Mouse (Mus musculus): ENCODE data around the gene Tnfsf11.

Gene Tnfsf11

DNA sequence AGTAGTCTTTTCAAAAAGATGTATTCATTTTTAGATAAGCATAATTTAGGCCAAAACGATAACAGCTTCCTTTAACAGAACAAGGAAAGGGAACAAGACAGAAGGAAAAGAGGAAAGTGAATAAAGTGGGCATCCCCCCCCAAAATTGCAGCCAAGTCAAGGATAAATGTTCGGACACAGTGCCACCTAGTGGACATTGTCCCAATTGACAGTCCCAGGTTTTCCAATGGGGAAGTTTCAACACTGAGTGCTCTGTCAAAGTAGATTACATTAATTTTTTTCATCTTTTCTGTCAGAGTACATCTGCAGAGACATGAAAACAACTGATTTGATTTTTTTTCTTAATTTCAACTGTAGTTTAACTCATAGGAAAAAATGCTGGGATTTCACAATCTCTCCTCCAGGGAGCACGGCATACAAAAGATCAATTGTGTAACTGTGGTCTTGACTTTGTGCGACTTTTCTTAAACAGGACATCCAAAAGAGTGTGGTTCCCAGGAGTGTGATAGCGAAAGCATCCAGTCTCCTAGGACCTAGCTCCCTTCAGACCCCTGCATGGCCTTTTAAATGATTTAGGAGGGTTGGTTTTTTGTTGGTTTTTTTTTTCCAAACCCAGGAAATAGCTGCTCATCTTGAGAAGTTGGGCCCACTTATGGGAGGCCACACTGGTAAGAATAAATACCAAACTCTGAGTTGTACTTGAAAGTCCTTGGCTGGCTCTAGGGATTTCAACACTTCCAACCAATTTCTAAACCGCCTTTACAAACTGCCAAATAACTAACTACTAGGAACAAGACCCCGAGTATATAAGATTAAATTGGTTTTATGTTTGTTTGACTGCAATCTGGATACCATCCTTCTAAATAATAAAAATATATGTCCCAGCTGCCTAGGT is 19.7 kb downstream of the Tnfsf11 start:
- peak; percentile 91 for DNase-seq (ENCODE audit: low read depth)

GRCm38 (mm10) chr14:78286011-78286548 is 21.8 kb downstream of the Tnfsf11 start:
- no peak for DNase-seq (ENCODE audit: low read depth)

GRCm38 (mm10) chr14:78282490-78282889 is 25.4 kb downstream of the Tnfsf11 start:
- peak; percentile 39 for DNase-seq (ENCODE audit: low read depth)

- no peak for DNase-seq (ENCODE audit: low read depth)
Observed at GRCm38 (mm10) chr14:78276395-78276930, 31.4 kb downstream of the Tnfsf11 start.

GRCm38 (mm10) chr14:78274851-78275250 is 33.0 kb downstream of the Tnfsf11 start:
- no peak for DNase-seq (ENCODE audit: low read depth)

GRCm38 (mm10) chr14:78274146-78274545 is 33.7 kb downstream of the Tnfsf11 start:
- no peak for DNase-seq (ENCODE audit: low read depth)

DNA sequence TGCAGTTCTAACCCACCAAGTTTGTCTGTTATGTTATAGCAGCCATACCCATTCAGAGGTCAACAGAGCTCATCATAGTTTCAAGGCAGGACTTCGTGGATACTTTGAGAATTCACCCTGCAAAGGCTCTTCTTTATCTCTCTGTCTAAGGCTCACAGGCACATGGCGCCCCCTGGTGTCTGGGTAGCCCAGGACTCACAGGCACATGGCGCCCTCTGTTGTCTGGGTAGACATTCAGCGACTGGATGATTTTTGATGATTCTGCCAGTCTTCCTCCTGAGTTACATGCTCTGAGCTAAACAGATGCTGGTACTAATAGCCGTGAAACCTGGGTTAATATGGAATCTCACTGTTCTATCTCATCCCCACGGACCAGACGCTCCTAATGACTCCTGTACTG is 34.3 kb downstream of the Tnfsf11 start:
- peak; percentile 65 for DNase-seq (ENCODE audit: low read depth)

- DNase-seq (ENCODE audit: low read depth): no peak
Observed at GRCm38 (mm10) chr14:78264876-78265275, 43.0 kb downstream of the Tnfsf11 start.

DNA sequence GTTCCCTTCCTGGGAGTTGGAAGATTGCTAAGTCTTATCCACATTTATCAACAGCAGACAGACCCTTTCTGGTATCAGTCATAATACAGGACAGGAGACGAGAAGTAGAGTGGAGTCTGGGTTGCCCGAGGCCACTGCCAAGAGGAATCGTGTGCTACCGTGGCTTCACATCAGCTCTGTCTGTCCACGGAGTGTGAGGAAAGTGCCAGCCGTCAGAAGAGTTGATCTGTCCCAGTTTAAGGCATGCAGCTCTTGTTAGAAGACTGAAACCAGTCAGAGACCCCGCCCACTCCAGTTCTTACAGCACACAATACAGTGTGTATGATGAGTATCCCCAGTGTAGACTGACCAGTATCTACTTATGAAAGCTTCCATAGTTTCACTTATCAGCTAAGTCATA is 45.2 kb downstream of the Tnfsf11 start:
- DNase-seq (ENCODE audit: low read depth): no peak

DNA sequence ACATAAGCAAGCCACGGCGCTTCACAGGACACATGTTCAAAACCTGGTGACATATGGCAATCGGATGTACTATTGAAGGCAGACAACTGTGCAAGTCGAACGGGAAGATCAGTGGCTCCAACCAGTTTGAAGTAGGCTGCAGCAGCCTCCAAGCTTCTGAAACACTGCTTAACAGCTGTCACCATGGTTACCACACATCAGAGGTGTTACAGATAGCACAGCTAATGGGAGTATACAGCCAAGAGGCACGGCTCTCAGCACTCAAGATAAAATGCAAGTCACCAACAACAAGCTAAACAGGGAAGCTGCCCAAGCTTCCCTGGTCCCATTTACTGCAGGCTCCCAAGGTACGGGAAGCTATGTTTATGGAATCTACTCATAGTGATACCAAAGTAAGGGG is 46.6 kb downstream of the Tnfsf11 start:
- no peak for DNase-seq (ENCODE audit: low read depth)

DNA sequence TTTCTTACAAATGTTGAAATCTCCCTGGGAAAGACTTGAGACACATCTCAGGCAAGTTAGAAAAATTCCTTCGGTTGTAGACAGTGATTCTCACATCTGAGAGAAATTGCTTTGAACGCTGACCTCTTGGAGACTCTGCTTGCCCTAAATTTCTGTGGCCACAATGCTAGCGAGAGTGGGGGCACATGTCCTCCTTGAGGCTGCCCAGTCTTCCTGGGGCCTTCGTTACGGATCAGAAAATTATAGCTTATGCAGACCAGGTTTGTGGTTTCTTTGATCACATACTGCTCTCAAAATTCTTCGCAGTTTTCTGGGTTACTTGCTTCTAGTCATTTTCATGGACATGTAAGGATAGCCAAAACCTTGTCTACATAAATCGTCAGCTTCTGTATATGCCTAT is 53.8 kb downstream of the Tnfsf11 start:
- no peak for DNase-seq (ENCODE audit: low read depth)

GRCm38 (mm10) chr14:78246601-78247000 is 61.2 kb downstream of the Tnfsf11 start:
- no peak for DNase-seq (ENCODE audit: low read depth)

GRCm38 (mm10) chr14:78244811-78245210 is 63.0 kb downstream of the Tnfsf11 start:
- peak; percentile 81 for DNase-seq (ENCODE audit: low read depth)

DNA sequence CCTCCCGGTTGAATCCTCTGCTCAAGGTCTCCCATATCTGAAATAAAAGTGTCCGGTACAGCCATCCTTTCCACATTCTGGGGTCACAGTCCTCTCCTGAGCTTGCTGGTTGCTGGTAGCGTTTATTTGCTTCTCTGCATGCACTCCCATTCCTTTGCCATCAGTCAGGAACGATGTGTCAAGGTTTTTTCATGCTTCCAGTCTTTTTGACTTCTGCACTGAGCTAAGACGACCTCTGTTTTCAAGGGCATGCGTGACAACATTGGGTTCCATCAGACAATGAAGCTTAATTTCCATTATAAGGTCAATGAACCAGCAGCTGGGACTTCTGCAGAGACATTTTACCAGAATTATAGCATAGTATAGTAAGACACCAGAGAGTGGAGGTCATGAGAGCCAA is 68.5 kb downstream of the Tnfsf11 start:
- DNase-seq (ENCODE audit: low read depth): no peak

DNA sequence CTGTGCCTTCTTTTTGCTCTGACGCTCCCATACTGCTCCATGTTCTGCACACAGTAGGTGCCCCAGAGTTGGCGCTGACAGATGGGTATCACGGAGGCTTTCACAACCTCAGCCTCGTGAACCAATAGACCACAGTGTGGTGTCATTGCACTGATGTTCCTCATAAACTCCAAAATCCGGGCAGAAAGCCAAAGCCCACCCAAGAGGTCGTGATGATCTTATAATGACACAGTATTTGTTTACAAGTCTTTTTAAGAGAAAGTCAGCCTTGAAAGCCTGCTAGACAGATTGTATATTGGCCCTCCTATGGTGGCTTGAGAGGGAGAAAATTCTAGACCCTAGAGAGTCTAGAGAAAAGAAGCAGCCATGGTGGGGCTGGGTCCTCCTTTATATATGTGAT is 70.6 kb downstream of the Tnfsf11 start:
- DNase-seq (ENCODE audit: low read depth): peak; percentile 43

DNA sequence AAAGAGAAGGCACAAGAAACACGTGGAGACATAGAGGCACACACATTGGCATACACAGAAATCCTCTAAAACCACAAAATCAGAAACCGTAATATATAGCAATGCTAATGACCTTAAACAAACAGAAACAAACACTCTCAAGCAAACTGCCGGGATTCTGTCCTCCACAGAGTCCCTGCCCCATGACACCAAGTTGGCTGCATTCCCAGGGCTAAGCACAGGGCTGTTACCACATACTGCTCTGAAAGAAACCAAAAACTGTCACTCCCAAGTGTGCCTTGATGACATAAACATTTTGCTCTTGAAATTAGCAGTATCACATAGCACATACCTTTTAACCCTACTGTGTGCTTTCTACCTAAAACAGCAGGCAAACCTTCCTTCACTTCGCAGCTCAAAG is 71.7 kb downstream of the Tnfsf11 start:
- DNase-seq (ENCODE audit: low read depth): peak; percentile 44

DNA sequence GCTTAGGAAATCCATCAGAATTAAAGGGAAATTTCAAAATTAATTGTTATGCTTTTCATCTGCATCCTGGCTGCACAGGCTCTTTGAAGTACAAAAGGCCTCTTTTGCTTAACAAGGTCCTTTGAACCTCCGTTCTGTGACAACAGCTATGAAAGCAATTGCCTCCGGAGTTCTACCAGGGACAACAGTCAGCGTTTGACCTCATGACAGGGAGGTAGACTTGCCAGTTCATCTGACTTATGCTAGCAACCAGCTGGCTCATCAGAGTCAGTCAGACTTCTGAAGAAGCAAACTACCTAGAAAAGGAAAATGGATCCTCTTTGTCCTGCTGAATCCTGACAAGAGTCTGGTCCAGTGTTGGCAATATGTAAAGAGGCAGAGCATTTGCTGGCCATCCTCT is 72.5 kb downstream of the Tnfsf11 start:
- no peak for DNase-seq (ENCODE audit: low read depth)

- no peak for DNase-seq (ENCODE audit: low read depth)
Observed at GRCm38 (mm10) chr14:78229012-78229411, 78.8 kb downstream of the Tnfsf11 start.
